Mouse (Mus musculus) cerebellum, adult 2 months (tissue): Measurements from ENCODE around the gene S1pr3. TPM values are rescaled to one million over a fixed set of nuclear protein-coding genes. Genes with fewer than 3 reads are reported as not detected.
A peak's percentile ranks its signal among the peaks of the same experiment; 100 is the strongest.

Source experiments
- DNase-seq, 2 experiments: peaks; one replicate each; pipeline ENCODE4 v3.0.0; 2021
- H3K27ac ChIP-seq: fragments of 200-500 bp; 2 replicates; pipeline ENCODE4 v1.5.1; 2012; ENCODE audit warnings: low read length, control low read depth, inconsistent platforms; ENCODE audit not compliant: insufficient read depth
- H3K27me3 ChIP-seq: fragments of 200-500 bp; 2 replicates; pipeline ENCODE4 v1.6.1; 2012; ENCODE audit warnings: inconsistent platforms, mild to moderate bottlenecking, low read length, moderate library complexity; ENCODE audit not compliant: control insufficient read depth, insufficient read depth
- H3K4me1 ChIP-seq: fragments of 200-500 bp; 2 replicates; pipeline ENCODE4 v1.6.1; 2011; ENCODE audit warnings: low read length; ENCODE audit not compliant: control insufficient read depth, insufficient read depth
- H3K4me3 ChIP-seq: fragments of 200-500 bp; replicated peaks from 2 replicates; pipeline ENCODE3; 2011; ENCODE audit warnings: mild to moderate bottlenecking, low read depth, low read length, control low read depth; ENCODE audit not compliant: insufficient read depth
- CTCF ChIP-seq: fragments of 200-500 bp; IDR thresholded peaks from 2 replicates; pipeline ENCODE4 v1.5.1; 2011; ENCODE audit warnings: low read depth, mild to moderate bottlenecking, control low read depth, low read length, moderate library complexity, borderline replicate concordance; ENCODE audit not compliant: insufficient read depth
- POLR2A ChIP-seq: fragments of 200-500 bp; IDR thresholded peaks from 2 replicates; pipeline ENCODE4 v1.6.1; 2011; ENCODE audit warnings: low read length, control low read depth, borderline replicate concordance; ENCODE audit not compliant: insufficient read depth
- WGBS: fragments of 180-500 bp; shearing (Covaris S2); methylation state at CpG from one replicate; pipeline ENCODE4 v1.1.7; 2018; 5-methylcytosine and 5-hydroxymethylcytosine counted together
- polyA plus RNA-seq: library from polyadenylated mRNA; depleted of rRNA; stranded (reverse); fragments of >200 nt; gene quantifications from 2 replicates; pipeline ENCODE4 v1.2.3, GENCODE M21; 2012

Gene S1pr3
- polyA plus RNA-seq, 1 experiment = 3.5 TPM

DNA sequence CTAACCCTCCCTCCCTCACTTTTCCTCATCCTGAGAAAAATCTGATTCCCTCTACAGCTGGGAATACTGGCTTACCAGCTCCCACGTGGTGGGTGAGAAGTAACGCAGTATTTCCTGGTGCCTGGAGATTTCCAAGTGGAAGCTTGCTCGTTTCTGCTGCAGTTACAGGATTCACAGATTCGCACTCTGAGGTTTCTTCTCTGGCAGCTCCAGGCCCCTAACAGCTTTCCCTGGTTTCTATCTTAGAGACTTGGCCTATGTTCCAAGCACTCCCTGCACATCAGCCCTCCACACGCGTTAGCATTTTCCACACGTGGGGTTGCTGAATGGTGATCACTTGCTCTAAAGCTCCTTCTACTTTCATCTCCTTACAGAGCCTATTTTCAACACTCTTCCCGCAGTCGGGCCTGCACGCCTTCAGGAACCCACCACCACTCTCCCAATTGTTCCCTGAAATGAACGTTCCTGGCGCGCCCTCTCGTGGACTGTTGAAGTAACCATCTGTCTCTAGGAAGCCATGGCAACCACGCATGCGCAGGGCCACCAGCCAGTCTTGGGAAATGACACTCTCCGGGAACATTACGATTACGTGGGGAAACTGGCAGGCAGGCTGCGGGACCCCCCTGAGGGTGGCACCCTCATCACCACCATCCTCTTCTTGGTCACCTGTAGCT is 10.0 kb downstream of the S1pr3 start:
- peak; percentile 83 to 93 for DNase-seq
- H3K4me3 ChIP-seq = peak overlapping the region; percentile 51
- no peaks in the 10 kb centered on the region for H3K4me1 ChIP-seq
- H3K27ac ChIP-seq = no peak overlapping the region
- no peaks in the 10 kb centered on the region for H3K27me3 ChIP-seq
- TF ChIP-seq POLR2A (no peak), CTCF (peak; percentile 90)
- WGBS = 4% methylated on average over 20 of the region's 20 CpGs

DNA sequence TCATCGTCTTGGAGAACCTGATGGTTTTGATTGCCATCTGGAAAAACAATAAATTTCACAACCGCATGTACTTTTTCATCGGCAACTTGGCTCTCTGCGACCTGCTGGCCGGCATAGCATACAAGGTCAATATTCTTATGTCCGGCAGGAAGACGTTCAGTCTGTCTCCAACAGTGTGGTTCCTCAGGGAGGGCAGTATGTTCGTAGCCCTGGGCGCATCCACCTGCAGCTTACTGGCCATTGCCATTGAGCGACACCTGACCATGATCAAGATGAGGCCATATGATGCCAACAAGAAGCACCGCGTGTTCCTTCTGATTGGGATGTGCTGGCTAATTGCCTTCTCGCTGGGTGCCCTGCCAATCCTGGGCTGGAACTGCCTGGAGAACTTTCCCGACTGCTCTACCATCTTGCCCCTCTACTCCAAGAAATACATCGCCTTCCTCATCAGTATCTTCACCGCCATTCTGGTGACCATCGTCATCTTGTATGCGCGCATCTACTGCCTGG is 10.6 kb downstream of the S1pr3 start:
- Histone ChIP-seq H3K27ac (no peak overlapping the region), H3K4me3 (peak overlapping the region; percentile 51), H3K4me1 (no peaks in the 10 kb centered on the region), H3K27me3 (no peaks in the 10 kb centered on the region)
- no peak for TF ChIP-seq CTCF
- TF ChIP-seq POLR2A = no peak
- WGBS = 51% methylated on average over 19 of the region's 19 CpGs
- DNase-seq = no peak

DNA sequence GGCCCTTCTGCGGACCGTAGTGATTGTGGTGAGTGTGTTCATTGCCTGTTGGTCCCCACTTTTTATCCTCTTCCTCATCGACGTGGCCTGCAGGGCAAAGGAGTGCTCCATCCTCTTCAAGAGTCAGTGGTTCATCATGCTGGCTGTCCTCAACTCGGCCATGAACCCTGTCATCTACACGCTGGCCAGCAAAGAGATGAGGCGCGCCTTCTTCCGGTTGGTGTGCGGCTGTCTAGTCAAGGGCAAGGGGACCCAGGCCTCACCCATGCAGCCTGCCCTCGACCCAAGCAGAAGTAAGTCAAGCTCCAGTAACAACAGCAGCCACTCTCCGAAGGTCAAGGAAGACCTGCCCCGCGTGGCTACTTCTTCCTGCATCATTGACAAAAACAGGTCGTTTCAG is 11.1 kb downstream of the S1pr3 start:
- DNase-seq = no peak
- Histone ChIP-seq H3K27ac (no peak overlapping the region), H3K4me3 (no peak overlapping the region), H3K4me1 (no peaks in the 10 kb centered on the region), H3K27me3 (no peaks in the 10 kb centered on the region)
- 91% methylated on average over 15 of the region's 15 CpGs for WGBS
- no peak for TF ChIP-seq CTCF
- TF ChIP-seq POLR2A = no peak

DNA sequence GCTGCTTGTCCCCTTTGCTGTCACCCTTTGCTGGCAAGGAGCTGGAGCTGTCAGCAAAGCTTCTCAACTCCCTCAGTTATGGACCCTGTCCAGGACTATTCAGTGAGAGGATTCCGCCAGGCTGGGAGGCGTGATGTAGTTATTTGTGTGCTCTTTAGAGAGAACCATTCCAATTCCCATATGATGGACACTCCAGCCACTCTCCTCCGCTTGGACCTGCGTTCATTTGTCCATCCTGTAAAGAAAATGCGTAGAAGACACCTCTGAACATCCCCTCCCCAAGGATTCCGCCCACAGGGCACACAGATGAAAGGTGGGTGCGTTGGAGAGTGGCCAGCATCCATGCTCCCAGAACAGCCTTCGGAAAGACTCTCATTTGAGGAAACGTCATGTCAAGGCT is 12.4 kb downstream of the S1pr3 start:
- Histone ChIP-seq H3K4me1 (no peaks in the 10 kb centered on the region), H3K27ac (no peak overlapping the region), H3K4me3 (no peak overlapping the region), H3K27me3 (no peaks in the 10 kb centered on the region)
- WGBS = 64% methylated on average over 9 of the region's 9 CpGs
- DNase-seq = no peak
- TF ChIP-seq POLR2A = no peak
- no peak for TF ChIP-seq CTCF

DNA sequence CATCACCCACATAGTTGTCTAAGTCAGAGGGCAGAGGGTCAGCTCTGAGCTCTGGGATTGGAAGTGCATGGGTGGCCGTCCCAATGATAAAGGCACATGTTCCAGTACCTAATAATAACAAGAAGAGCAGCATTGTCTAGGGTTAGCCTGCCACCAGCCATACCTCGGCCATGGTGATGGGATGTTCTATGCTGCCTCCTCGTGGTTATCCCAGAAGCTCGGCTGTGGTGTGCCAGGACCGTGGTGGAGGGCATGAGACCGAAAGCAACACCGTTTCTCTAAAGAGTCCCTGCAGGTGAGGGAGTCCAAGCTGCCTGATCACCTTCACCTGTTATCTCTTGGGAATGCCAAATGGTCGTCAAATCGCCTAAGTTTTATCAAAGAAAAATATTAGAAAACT is 15.2 kb downstream of the S1pr3 start:
- WGBS = 72% methylated on average over 9 of the region's 9 CpGs

DNA sequence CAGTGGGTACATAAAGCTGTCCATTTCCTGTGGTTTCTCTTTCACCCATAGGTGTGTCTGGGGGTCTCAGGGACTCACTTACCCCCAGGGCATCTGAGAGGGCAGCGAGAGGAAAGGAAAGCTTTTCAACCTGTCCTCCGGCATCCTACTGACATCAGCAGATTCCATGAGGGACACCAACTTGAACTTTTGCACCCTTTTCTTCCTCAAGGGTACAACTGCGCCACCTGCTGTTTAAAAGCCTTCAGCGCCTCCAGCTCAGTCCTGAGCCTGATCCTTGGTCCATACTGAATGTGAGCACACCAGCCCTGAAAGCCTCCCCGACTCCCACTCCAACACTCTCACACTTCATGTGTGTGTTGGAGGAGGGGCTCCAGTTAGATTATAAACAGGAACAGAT is 16.2 kb downstream of the S1pr3 start:
- H3K4me3 ChIP-seq = no peak overlapping the region
- no peaks in the 10 kb centered on the region for H3K27me3 ChIP-seq
- H3K4me1 ChIP-seq = no peaks in the 10 kb centered on the region
- 19% methylated on average over 5 of the region's 5 CpGs for WGBS
- TF ChIP-seq POLR2A (no peak), CTCF (peak; percentile 51)
- H3K27ac ChIP-seq = no peak overlapping the region
- peak; percentile 17 to 38 for DNase-seq

More for the DNA sequence above, 15.2 kb downstream of the S1pr3 start:
- no peak for DNase-seq
- no peak overlapping the region for H3K4me3 ChIP-seq
- TF ChIP-seq CTCF (no peak), POLR2A (no peak)
- no peaks in the 10 kb centered on the region for H3K27me3 ChIP-seq
- H3K27ac ChIP-seq = no peak overlapping the region
- no peaks in the 10 kb centered on the region for H3K4me1 ChIP-seq

DNA sequence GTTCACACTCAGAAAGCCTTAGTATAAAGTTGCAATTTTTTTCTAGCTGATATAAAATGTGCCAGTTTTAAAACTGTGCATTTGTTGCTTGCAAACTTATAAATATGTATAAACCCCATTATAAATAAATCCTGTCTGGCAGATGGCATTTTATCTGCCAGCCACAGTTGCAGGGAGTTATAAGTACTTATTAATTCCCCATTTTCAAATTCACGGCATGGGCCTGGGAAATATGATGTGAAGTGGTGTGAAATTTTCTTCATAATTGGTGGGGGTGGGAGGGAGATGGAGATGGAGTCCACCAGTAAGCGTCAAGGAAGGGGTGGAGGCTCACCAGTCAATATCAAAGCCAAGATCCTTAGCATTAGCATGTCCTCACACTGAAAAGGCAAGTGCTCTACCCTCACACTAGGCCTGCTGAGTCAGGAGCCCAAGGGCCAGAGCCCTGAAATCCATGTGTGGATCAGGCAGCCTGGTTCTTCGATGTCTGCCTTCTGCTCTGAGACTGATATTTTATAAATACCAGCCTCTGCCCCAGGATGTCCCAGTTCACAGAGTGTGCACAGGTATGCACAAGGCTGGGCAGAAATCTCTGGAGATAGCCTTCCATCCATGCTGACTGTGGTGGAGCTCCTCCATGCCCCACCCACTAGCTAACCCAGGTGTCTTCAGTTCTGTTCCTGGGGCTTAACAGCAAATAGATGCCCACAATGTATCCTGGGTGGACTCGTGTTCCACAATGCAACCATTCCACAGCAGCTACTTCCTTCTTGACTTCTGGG is 17.4 kb downstream of the S1pr3 start:
- no peak overlapping the region for H3K4me3 ChIP-seq
- H3K27ac ChIP-seq = no peak overlapping the region
- 80% methylated on average over 4 of the region's 4 CpGs for WGBS
- no peak for TF ChIP-seq POLR2A
- TF ChIP-seq CTCF = no peak
- H3K4me1 ChIP-seq = no peaks in the 10 kb centered on the region
- no peak for DNase-seq
- H3K27me3 ChIP-seq = no peaks in the 10 kb centered on the region

DNA sequence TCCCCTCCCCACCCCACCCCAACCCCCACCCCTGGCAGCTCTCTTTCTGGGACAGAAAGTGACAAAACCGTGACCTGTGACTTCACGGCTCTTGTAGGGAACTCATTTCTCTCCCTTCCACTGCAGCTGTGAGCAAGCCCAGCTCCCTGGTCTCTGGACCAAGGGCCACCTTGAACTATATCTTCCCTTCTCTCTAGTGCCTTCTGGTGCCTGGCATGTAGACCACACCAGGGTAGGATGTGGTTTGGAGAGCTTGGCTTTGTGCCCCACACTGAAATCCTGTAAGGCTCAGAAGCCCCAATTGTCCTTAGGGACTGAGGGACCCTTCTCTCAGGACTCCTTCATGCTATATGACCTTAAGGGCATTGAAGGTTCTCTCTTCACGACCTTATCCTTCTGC is 24.9 kb downstream of the S1pr3 start:
- no peak for DNase-seq
- Histone ChIP-seq H3K4me1 (no peaks in the 10 kb centered on the region; the same call in 1 of the 2 replicates), H3K27me3 (no peaks in the 10 kb centered on the region), H3K27ac (no peak overlapping the region), H3K4me3 (no peak overlapping the region)
- TF ChIP-seq CTCF = no peak
- TF ChIP-seq POLR2A = no peak
- 50% methylated on average over 3 of the region's 3 CpGs for WGBS
